Mouse (Mus musculus): ENCODE data around the gene Lsm12. TPM values are rescaled to one million over a fixed set of nuclear protein-coding genes. Genes with fewer than 3 reads are reported as not detected.

The Lsm12 gene
- polyA plus RNA-seq, 1 experiment from 2014 or later: 141 TPM

DNA sequence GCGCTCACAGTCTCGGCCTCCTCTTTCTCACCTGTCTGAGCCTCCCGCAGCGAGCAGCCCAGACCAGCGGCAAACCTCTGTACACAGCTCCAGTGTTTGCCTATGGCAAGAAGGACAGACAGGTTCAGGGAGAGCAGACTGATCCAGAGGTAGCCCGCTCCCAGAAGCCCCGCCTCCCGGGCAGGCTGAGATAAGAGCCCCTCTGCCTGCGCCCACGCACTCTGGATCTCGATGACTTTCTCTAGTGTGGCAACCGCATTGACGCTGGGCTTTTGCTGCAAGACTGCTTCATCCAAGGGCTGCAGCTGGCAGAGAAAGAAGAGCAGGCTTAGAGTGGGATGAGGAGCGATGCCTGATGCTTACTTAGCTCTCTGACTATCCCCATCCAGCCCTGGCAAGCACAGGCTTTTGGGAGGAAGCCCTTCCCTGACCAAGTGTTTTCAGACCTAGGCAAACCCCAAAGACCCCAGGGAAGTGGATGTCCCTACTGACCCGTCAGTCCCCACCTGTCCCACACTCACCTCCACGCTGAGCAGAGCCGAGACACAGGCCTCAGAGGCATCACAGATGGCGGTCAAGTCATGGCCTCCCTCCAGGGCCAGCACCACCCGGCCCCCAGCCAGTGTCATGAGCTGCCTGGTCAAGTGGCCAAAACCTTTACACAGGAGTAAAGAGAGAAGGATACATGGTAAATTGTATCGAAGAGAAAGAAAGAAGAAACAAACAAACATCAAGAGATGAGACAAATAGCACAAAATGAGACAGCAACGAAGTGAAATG is 11.1 kb upstream of the Lsm12 start:
- WGBS: 89% methylated on average over 21 of the region's 21 CpGs
- ATAC-seq: peak; percentile 15; the same call in 1 of the 2 replicates
- Histone ChIP-seq H3K36me3 (peaks cover 91% of the 10 kb centered on the region), H3K4me2 (replicated peaks) (no peak overlapping the region), H3K27me3 (no peaks in the 10 kb centered on the region), H3K9me3 (no peaks in the 10 kb centered on the region), H3K4me1 (replicated peaks) (peaks cover 3% of the 10 kb centered on the region), H3K4me3 (replicated peaks) (no peak overlapping the region), H3K27ac (no peak overlapping the region), H3K9ac (replicated peaks) (no peak overlapping the region)

DNA sequence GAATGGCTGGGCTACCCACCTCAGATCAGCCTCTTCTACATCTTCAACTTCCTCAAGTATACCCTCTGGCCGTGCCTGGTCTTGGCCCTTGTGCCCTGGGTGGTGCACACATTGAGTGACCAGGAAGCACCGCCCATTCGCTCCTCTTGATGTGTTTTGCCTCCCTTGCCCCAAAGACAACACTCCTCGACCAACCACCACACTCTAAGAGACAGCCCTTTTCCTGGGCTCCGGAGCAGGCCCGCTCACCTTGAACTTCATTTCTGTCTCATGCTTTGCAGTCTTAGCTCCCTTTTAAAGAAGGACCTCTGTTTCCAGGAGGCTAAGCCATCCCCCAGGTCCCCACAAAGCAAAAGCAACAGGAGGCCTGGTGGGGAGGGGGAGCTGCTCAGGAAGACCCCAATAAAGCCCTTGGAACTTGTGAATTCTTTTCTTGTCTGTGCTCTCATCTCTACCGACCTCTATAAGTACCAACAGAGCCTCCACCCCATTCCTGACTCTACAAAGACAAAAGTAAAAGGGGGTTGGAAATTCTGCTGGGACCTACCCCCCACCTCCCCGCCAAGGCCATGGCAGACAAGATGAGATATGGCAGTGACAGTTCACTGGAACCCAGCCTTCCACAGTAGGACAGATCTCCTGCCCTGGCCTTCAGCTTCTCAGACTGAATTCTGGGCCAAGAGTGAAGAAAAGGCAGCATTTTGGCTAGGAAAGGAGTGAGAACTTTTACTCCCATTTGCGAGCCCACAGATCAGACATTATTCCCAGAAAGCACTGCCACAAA is 8.8 kb upstream of the Lsm12 start:
- peaks cover 20% of the 10 kb centered on the region for H3K4me1 ChIP-seq (replicated peaks)
- no peak overlapping the region for H3K9ac ChIP-seq (replicated peaks)
- no peak for ATAC-seq
- WGBS: 90% methylated on average over 9 of the region's 9 CpGs
- no peaks in the 10 kb centered on the region for H3K9me3 ChIP-seq
- H3K4me3 ChIP-seq (replicated peaks): no peak overlapping the region
- H3K27me3 ChIP-seq: no peaks in the 10 kb centered on the region
- H3K36me3 ChIP-seq: peaks cover 68% of the 10 kb centered on the region
- no peak overlapping the region for H3K4me2 ChIP-seq (replicated peaks)
- no peak overlapping the region for H3K27ac ChIP-seq

DNA sequence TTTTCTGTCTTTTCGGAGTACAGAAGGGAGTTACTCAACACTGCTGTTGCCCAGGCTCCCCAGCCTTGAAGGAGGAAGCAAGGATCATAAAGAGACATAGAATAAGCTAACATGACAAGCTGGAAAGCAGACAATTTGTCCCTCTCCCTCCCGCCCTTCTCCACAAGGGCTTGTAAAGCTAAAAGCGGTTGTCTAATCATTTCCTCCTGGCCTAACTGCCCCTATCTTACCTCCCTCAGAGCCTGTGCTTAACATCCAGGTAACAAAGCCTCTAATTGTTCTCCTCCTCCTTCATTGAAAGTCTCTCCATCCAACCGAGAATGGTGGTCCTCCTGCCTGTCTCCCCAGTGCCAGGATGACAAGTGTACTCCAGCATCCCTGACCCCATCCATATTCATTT is 5.8 kb upstream of the Lsm12 start:
- 43% methylated on average over 4 of the region's 4 CpGs for WGBS
- Histone ChIP-seq H3K27ac (no peak overlapping the region), H3K9ac (replicated peaks) (peak overlapping the region; percentile 67)

DNA sequence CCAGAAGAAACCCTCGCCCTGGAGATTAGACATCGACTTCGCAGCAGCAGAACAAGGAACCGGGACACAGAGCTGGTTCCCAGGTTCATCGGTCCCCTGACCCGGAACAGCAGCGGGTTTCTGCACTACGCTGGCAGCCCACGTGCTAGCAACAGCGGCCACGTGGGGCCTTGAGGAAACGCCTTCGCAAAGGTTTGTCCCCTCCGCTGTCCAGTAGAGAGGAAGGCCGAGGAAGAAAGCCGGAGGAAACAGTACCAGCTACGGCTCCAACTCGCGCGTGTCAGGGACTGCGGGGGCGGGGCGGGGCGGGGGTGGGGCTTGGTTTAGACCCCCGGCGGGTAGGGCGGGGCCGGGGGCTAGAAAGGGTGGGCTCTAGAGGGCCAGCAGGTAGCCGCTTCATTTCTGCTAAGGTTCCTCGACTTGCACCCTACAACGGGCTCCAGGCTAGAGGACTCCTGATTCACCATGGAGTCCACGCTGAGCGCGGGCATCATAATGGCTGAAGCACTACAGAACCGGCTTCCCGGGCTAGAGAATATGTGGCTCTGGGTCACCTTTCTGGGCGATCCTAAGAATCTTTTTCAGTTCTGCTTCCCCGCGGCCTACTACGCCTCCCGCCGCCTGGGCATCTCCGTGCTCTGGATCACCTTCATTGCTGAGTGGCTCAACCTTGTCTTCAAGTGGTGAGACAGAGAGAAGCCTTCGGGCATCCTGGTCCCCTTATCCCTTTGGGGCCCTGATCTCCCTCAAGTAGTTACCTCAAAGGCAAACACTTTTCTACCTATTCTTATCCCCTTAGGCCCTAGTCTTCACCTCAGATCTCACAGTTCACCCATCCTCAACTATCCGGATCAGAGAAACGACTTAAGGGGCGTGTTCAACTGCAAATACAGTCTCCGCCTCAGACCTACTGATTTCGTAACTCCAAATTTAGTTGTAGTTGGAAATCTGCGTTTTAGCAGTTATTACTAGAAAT is 4.7 kb upstream of the Lsm12 start, which contains the start of gene G6pc3:
Gene G6pc3, plus strand, starts transcription at position 160 of the 976 bp plus-strand sequence.
- peaks cover 25% of the 10 kb centered on the region for H3K4me1 ChIP-seq (replicated peaks)
- WGBS: 3% methylated on average over 50 of the region's 50 CpGs
- peak within 1 kb of the TSS; percentile 59 for H3K4me3 ChIP-seq (replicated peaks)
- H3K9me3 ChIP-seq: no peaks in the 10 kb centered on the region
- peak within 1 kb of the TSS; percentile 66 for H3K4me2 ChIP-seq (replicated peaks)
- peak within 1 kb of the TSS; percentile 72 for H3K27ac ChIP-seq
- ATAC-seq: peak; percentile 89
- H3K36me3 ChIP-seq: peaks cover 27% of the 10 kb centered on the region
- H3K9ac ChIP-seq (replicated peaks): peak within 1 kb of the TSS; percentile 67
- no peaks in the 10 kb centered on the region for H3K27me3 ChIP-seq

More for the DNA sequence above, 5.8 kb upstream of the Lsm12 start:
- no peak for ATAC-seq
- no peaks in the 10 kb centered on the region for H3K9me3 ChIP-seq
- H3K4me2 ChIP-seq (replicated peaks): peak overlapping the region; percentile 66
- peak overlapping the region; percentile 59 for H3K4me3 ChIP-seq (replicated peaks)
- H3K36me3 ChIP-seq: peaks cover 38% of the 10 kb centered on the region
- H3K27me3 ChIP-seq: no peaks in the 10 kb centered on the region
- H3K4me1 ChIP-seq (replicated peaks): peaks cover 21% of the 10 kb centered on the region

DNA sequence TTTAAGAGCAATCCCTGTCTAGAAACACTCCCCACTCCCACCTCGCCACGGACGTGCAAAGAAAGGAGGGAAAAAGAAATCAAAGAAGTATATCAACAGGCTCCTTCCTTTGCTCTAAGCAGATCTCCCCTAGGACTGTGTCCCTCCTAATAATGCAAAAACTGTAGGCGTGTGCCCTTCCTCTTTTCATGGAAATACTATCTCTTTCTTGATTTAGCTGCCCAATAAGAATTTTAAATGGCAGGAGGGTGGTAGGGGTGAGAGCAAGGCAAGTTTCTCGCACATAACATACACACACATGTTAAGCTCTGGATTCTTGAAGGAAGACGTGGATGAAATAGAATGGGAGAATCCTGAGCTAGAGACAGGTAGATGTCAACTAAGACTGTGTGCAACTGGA is 3.9 kb upstream of the Lsm12 start:
- WGBS: 67% methylated on average over 6 of the region's 6 CpGs
- Histone ChIP-seq H3K4me1 (replicated peaks) (peaks cover 29% of the 10 kb centered on the region), H3K4me3 (replicated peaks) (peak overlapping the region; percentile 59), H3K9ac (replicated peaks) (peak overlapping the region; percentile 67), H3K27ac (peak overlapping the region; percentile 72; the same call in 1 of the 2 replicates), H3K27me3 (no peaks in the 10 kb centered on the region), H3K36me3 (peaks cover 19% of the 10 kb centered on the region), H3K4me2 (replicated peaks) (peak overlapping the region; percentile 66), H3K9me3 (no peaks in the 10 kb centered on the region)
- no peak for ATAC-seq

DNA sequence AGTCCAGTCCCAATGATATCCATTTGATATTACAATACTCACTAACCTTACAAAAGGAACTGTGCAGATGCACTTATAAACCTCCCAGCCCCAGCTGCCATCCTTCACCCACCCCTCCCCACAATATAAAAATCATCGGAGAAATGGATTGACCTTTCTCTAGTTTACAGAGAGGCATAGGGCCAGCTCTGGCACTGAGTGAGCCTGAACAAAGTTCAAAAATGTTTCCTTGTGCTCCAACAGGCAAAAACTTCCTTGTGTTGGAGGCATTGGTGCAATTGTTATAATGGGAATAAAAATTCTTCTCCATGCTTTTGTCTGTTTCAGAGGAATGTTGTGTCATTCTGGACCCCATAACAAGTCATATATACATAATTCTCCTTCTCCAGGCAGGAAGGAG is 1.1 kb upstream of the Lsm12 start:
- no peak overlapping the region for H3K9ac ChIP-seq (replicated peaks)
- 93% methylated on average over 1 of the region's 1 CpGs for WGBS
- no peak overlapping the region for H3K4me3 ChIP-seq (replicated peaks)
- H3K36me3 ChIP-seq: peaks cover 13% of the 10 kb centered on the region
- H3K27ac ChIP-seq: no peak overlapping the region
- no peaks in the 10 kb centered on the region for H3K27me3 ChIP-seq
- H3K4me2 ChIP-seq (replicated peaks): no peak overlapping the region
- H3K9me3 ChIP-seq: no peaks in the 10 kb centered on the region
- no peak for ATAC-seq
- H3K4me1 ChIP-seq (replicated peaks): peaks cover 38% of the 10 kb centered on the region

DNA sequence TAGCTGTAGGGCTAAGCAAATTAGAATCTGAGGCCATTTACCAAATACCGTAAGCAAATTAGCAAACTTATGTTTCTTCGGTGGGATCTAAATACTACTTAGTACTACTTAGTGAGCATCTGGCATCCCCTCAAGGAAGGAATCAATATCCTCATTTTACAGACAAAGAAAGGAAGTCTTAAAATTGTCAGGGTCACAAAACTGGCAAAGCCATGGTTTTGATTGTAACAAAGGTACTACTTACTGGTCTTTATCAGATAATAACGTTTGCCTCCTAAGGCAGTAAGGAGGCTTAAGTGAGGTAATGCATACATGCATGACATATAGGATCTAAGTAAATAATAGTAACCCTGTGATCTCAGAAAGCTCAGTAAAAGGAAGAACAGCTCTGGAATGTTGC is 581 bp upstream of the Lsm12 start:
- Histone ChIP-seq H3K9me3 (no peaks in the 10 kb centered on the region), H3K9ac (replicated peaks) (no peak overlapping the region; the same call in 1 of the 2 replicates), H3K4me1 (replicated peaks) (peaks cover 33% of the 10 kb centered on the region), H3K4me3 (replicated peaks) (peak overlapping the region; percentile 95), H3K4me2 (replicated peaks) (peak overlapping the region; percentile 82), H3K36me3 (peaks cover 18% of the 10 kb centered on the region), H3K27me3 (no peaks in the 10 kb centered on the region), H3K27ac (peak overlapping the region; percentile 96)
- no peak for ATAC-seq
- WGBS: 60% methylated on average over 3 of the region's 3 CpGs

DNA sequence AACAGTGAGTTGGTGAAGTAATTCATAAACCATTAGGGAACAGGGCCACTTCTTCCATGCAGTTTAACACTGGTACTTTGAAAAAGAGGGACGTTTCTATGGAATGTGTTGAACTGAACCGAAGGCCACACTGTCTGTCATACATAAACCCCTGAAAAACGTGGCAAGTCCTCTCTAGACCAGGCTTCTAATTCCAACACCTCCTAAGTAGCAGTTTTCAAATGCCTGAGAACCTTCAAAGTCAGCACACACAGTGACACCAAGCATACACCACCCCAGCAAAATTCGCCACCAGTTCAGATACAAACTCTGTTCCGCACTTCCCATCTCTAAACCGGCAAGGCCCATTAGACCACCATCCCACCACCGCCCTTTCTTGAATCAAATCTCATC is 847 bp downstream of the Lsm12 start:
- Histone ChIP-seq H3K9me3 (no peaks in the 10 kb centered on the region), H3K4me2 (replicated peaks) (peak overlapping the region; percentile 82), H3K27me3 (no peaks in the 10 kb centered on the region), H3K9ac (replicated peaks) (peak overlapping the region; percentile 92), H3K27ac (peak overlapping the region; percentile 96), H3K36me3 (peaks cover 22% of the 10 kb centered on the region), H3K4me3 (replicated peaks) (peak overlapping the region; percentile 95), H3K4me1 (replicated peaks) (peaks cover 31% of the 10 kb centered on the region)
- WGBS: 9% methylated on average over 7 of the region's 7 CpGs
- no peak for ATAC-seq

DNA sequence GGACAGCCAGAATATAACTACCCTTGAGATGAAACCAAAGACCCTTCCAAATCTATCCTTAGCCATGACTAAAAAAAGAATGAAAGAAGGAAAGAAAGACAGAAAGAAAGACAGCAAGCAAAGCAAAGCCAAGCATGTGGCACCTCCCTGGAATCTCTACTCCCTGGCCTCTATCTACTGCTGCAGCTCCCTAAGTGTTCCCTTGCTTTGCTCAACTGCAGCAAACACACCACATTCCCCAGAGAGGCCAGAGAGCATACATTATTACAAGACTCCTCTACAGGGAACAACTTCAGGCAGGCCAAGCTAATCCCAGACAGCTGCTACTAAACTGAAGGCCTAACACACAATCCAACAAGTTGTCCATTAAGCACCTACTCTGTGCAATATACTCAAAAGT is 5.3 kb downstream of the Lsm12 start:
- no peak overlapping the region for H3K4me2 ChIP-seq (replicated peaks)
- H3K4me3 ChIP-seq (replicated peaks): no peak overlapping the region
- H3K36me3 ChIP-seq: peaks cover 51% of the 10 kb centered on the region
- no peaks in the 10 kb centered on the region for H3K9me3 ChIP-seq
- no peak overlapping the region for H3K27ac ChIP-seq
- ATAC-seq: no peak
- H3K9ac ChIP-seq (replicated peaks): no peak overlapping the region
- H3K4me1 ChIP-seq (replicated peaks): peaks cover 23% of the 10 kb centered on the region
- H3K27me3 ChIP-seq: no peaks in the 10 kb centered on the region

DNA sequence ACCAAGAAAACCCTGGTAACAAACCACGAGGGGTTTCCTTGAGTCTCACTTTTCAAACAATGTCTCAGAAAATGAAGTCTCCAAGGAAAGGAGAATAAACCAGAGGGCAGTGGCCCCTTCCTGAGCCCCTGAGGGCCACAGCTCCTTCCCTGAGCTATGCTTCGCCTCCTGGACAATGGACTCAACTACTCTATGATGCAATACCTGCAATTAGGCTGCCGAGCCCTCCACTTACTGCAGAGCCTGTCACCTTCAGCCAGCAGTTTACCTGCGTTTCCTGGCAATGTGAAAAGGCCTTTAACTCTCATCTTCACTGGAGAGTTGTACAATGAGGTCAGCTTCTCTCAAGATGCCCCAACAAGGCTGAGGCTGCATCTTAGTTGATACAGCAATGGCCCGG is 16.4 kb downstream of the Lsm12 start:
- WGBS: 92% methylated on average over 5 of the region's 5 CpGs
- Histone ChIP-seq H3K4me2 (replicated peaks) (no peak overlapping the region), H3K4me3 (replicated peaks) (no peak overlapping the region), H3K36me3 (peaks cover 63% of the 10 kb centered on the region), H3K4me1 (replicated peaks) (no peaks in the 10 kb centered on the region), H3K9ac (replicated peaks) (no peak overlapping the region), H3K27me3 (no peaks in the 10 kb centered on the region), H3K27ac (no peak overlapping the region), H3K9me3 (no peaks in the 10 kb centered on the region)
- no peak for ATAC-seq

DNA sequence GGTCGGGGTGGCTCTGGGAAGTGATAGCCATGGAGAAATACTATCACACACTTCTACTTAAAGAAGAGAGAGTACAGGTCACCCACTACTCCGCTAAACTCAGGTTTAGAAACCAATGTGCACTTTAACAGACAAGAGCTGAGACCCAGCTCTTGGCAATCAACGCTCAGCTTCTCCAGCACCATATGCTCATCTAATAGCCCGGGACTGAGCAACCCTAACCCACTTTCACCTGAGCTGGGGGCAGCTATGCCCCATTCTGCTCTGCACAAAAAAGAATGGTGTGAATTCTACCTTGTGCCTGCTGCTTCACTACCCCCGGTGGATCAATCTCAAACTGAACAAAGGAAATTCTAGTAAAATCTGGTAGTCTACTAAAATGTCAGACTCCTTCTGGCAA is 17.6 kb downstream of the Lsm12 start:
- H3K4me1 ChIP-seq (replicated peaks): no peaks in the 10 kb centered on the region
- no peaks in the 10 kb centered on the region for H3K9me3 ChIP-seq
- H3K4me2 ChIP-seq (replicated peaks): no peak overlapping the region
- H3K36me3 ChIP-seq: peaks cover 72% of the 10 kb centered on the region
- H3K4me3 ChIP-seq (replicated peaks): no peak overlapping the region
- ATAC-seq: no peak
- H3K27ac ChIP-seq: no peak overlapping the region
- no peak overlapping the region for H3K9ac ChIP-seq (replicated peaks)
- WGBS: 93% methylated on average over 5 of the region's 5 CpGs
- H3K27me3 ChIP-seq: no peaks in the 10 kb centered on the region

Data from midbrain, embryonic 13.5 days (tissue).